Mouse (Mus musculus) liver, adult 2 months (tissue): ENCODE measurements around the gene Stxbp3.

ENCODE experiments used
- CTCF ChIP-seq: fragments of 200-500 bp; IDR thresholded peaks from 2 replicates; pipeline ENCODE4 v1.5.1; 2011; ENCODE audit warnings: low read depth, low read length, control low read depth
- POLR2A ChIP-seq: fragments of 200-500 bp; IDR thresholded peaks from 2 replicates; pipeline ENCODE4 v1.6.1; 2011; ENCODE audit warnings: low read length, control low read depth; ENCODE audit not compliant: insufficient read depth; ENCODE audit errors: extremely low read depth

DNA sequence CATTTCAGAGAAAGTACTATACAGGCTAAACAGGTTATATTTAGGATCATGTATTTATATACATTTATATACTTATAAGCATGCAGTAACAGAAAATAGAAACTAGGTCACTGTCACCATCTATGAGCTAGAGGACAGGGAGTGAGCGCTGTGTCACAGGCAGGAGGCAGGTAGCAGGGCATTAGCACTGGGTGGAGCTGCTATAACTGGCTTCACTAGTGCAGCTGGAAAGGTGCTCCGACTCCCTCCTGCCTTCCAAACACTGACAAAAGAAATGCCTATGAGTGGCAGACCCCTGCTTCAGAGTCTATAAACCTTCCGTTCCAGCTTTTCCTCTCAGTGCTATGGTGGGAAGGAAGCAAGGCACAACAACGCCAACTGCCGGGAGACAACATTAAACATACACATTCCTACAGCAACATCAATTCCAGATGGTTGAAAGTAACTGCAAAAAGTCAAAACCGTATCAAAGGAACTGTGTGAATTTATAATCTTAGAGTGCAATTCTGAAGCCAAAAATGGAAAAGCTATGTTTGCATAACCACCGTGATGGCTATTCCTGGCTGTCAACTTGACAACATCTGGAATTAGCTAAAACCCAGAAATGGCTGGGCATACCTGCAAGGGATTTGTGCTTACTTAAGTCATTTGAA is 49.1 kb downstream of the Stxbp3 start:
- TF ChIP-seq POLR2A (no peak), CTCF (no peak)
